Mouse (Mus musculus) intestine, embryonic 16.5 days (tissue): ENCODE measurements around the gene Gm20388. TPM values are rescaled to one million over a fixed set of nuclear protein-coding genes. Genes with fewer than 3 reads are reported as not detected.

Experiments
- ATAC-seq: fragments of 200-750 bp; cut with Nextera tagmentation; 2 replicates; pipeline ENCODE4 v1.8.0; 2017; ENCODE audit warnings: moderate TSS enrichment, moderate library complexity
- H3K27ac ChIP-seq: fragments of 300-500 bp; sonication (generic); 2 replicates; pipeline ENCODE4 v1.5.1; 2014; ENCODE audit warnings: mild to moderate bottlenecking, low read length
- H3K27me3 ChIP-seq: fragments of 300-500 bp; sonication (generic); replicated peaks from 2 replicates; pipeline ENCODE4 v1.6.1; 2014; ENCODE audit warnings: low read length, control low read depth, mixed read lengths; ENCODE audit not compliant: control insufficient read depth, insufficient read depth
- H3K36me3 ChIP-seq: fragments of 300-500 bp; sonication (generic); 2 replicates; pipeline ENCODE4 v1.6.1; 2014; ENCODE audit warnings: low read length, control low read depth; ENCODE audit not compliant: control insufficient read depth, insufficient read depth
- H3K4me1 ChIP-seq: fragments of 300-500 bp; sonication (generic); 2 replicates; pipeline ENCODE4 v1.6.1; 2014; ENCODE audit warnings: low read length, control low read depth, mixed read lengths; ENCODE audit not compliant: control insufficient read depth, insufficient read depth
- H3K4me2 ChIP-seq: fragments of 300-500 bp; sonication (generic); 2 replicates; pipeline ENCODE4 v1.6.1; 2014; ENCODE audit warnings: low read depth, low read length, control low read depth
- H3K4me3 ChIP-seq: fragments of 300-500 bp; sonication (generic); 2 replicates; pipeline ENCODE4 v1.5.1; 2014; ENCODE audit warnings: mild to moderate bottlenecking, low read length
- H3K9ac ChIP-seq: fragments of 300-500 bp; sonication (generic); 2 replicates; pipeline ENCODE4 v1.6.1; 2014; ENCODE audit warnings: low read depth, low read length
- H3K9me3 ChIP-seq: fragments of 300-500 bp; sonication (generic); 2 replicates; pipeline ENCODE4 v1.6.1; 2016; ENCODE audit warnings: low read length, control low read depth; ENCODE audit not compliant: control insufficient read depth
- WGBS: fragments of 180-500 bp; shearing (Covaris S2); extraction: QIAGEN DNeasy Blood & Tissue Kit; methylation state at CpG from one replicate; pipeline ENCODE4 v1.1.7; 2014; 5-methylcytosine and 5-hydroxymethylcytosine counted together
- polyA plus RNA-seq: library from polyadenylated mRNA; unstranded; fragments of >200 nt; fragmentation: Nextera tagmentation; extraction: Ambion mirVana; gene quantifications from 2 replicates; pipeline ENCODE4 v1.2.1, GENCODE M21; 2015

Gm20388 gene
- polyA plus RNA-seq, 1 experiment from 2014 or later: 5.8 TPM

GRCm38 (mm10) chr8:120847735-120848134 is 937.1 kb downstream of the Gm20388 start:
- no peak overlapping the region for H3K27ac ChIP-seq
- H3K27me3 ChIP-seq: no peaks in the 10 kb centered on the region
- WGBS: 6% methylated on average over 13 of the region's 14 CpGs
- no peak overlapping the region for H3K9ac ChIP-seq
- H3K36me3 ChIP-seq: no peaks in the 10 kb centered on the region
- no peak for ATAC-seq
- H3K4me2 ChIP-seq: 0 out of 2 replicates have a peak overlapping the region, but pooled peaks have one; percentile 13
- H3K4me1 ChIP-seq: peaks cover 4% of the 10 kb centered on the region
- no peak overlapping the region for H3K4me3 ChIP-seq
- H3K9me3 ChIP-seq: no peaks in the 10 kb centered on the region

- H3K27ac ChIP-seq: no peak overlapping the region
- H3K36me3 ChIP-seq: no peaks in the 10 kb centered on the region
- H3K4me3 ChIP-seq: no peak overlapping the region
- H3K27me3 ChIP-seq: no peaks in the 10 kb centered on the region
- H3K9me3 ChIP-seq: no peaks in the 10 kb centered on the region
- 52% methylated on average over 4 of the region's 4 CpGs for WGBS
- peaks cover 4% of the 10 kb centered on the region for H3K4me1 ChIP-seq
- no peak overlapping the region for H3K9ac ChIP-seq
- H3K4me2 ChIP-seq: no peak overlapping the region
- no peak for ATAC-seq
Measured at GRCm38 (mm10) chr8:120848434-120848833, 937.8 kb downstream of the Gm20388 start.

- Histone ChIP-seq H3K4me1 (peaks cover 4% of the 10 kb centered on the region), H3K9ac (no peak overlapping the region), H3K4me3 (no peak overlapping the region), H3K27ac (no peak overlapping the region), H3K27me3 (no peaks in the 10 kb centered on the region), H3K4me2 (no peak overlapping the region), H3K9me3 (no peaks in the 10 kb centered on the region), H3K36me3 (no peaks in the 10 kb centered on the region)
- ATAC-seq: no peak
- 71% methylated on average over 12 of the region's 12 CpGs for WGBS
Measured at GRCm38 (mm10) chr8:120851411-120851810, 940.8 kb downstream of the Gm20388 start.

GRCm38 (mm10) chr8:120859881-120860280 is 949.2 kb downstream of the Gm20388 start:
- Histone ChIP-seq H3K4me1 (peaks cover 14% of the 10 kb centered on the region; the same call in 1 of the 2 replicates), H3K36me3 (no peaks in the 10 kb centered on the region), H3K9ac (peak overlapping the region; percentile 35; the same call in 1 of the 2 replicates), H3K9me3 (no peaks in the 10 kb centered on the region; the same call in 1 of the 2 replicates), H3K4me2 (0 out of 2 replicates have a peak overlapping the region, but pooled peaks have one; percentile 17), H3K27ac (peak overlapping the region; percentile 94), H3K4me3 (no peak overlapping the region), H3K27me3 (no peaks in the 10 kb centered on the region)
- no peak for ATAC-seq
- WGBS: 60% methylated on average over 14 of the region's 14 CpGs

- peak overlapping the region; percentile 45; the same call in 1 of the 2 replicates for H3K9ac ChIP-seq
- 0 out of 2 replicates have a peak overlapping the region, but pooled peaks have one; percentile 17 for H3K4me2 ChIP-seq
- no peaks in the 10 kb centered on the region; the same call in 1 of the 2 replicates for H3K9me3 ChIP-seq
- peak overlapping the region; percentile 94 for H3K27ac ChIP-seq
- H3K4me1 ChIP-seq: peaks cover 14% of the 10 kb centered on the region; the same call in 1 of the 2 replicates
- no peaks in the 10 kb centered on the region for H3K36me3 ChIP-seq
- WGBS: 42% methylated on average over 24 of the region's 24 CpGs
- no peak overlapping the region for H3K4me3 ChIP-seq
- ATAC-seq: peak; percentile 87
- no peaks in the 10 kb centered on the region for H3K27me3 ChIP-seq
Measured at GRCm38 (mm10) chr8:120860423-120861126, 949.9 kb downstream of the Gm20388 start.

GRCm38 (mm10) chr8:120863683-120864082 is 953.0 kb downstream of the Gm20388 start:
- WGBS: 88% methylated on average over 4 of the region's 4 CpGs
- ATAC-seq: no peak

GRCm38 (mm10) chr8:120867386-120867785 is 956.7 kb downstream of the Gm20388 start:
- H3K9me3 ChIP-seq: no peaks in the 10 kb centered on the region; the same call in 1 of the 2 replicates
- no peaks in the 10 kb centered on the region for H3K4me1 ChIP-seq
- H3K36me3 ChIP-seq: no peaks in the 10 kb centered on the region
- no peak overlapping the region for H3K4me2 ChIP-seq
- H3K9ac ChIP-seq: no peak overlapping the region
- no peak; the same call in 1 of the 2 replicates for ATAC-seq
- 46% methylated on average over 6 of the region's 6 CpGs for WGBS
- no peak overlapping the region for H3K4me3 ChIP-seq
- H3K27me3 ChIP-seq: no peaks in the 10 kb centered on the region
- no peak overlapping the region for H3K27ac ChIP-seq

More at GRCm38 (mm10) chr8:120863683-120864082, 953.0 kb downstream of the Gm20388 start:
- H3K4me1 ChIP-seq: peaks cover 14% of the 10 kb centered on the region; the same call in 1 of the 2 replicates
- H3K9ac ChIP-seq: no peak overlapping the region
- H3K4me2 ChIP-seq: no peak overlapping the region
- H3K9me3 ChIP-seq: no peaks in the 10 kb centered on the region; the same call in 1 of the 2 replicates
- H3K27me3 ChIP-seq: no peaks in the 10 kb centered on the region
- no peaks in the 10 kb centered on the region for H3K36me3 ChIP-seq
- H3K4me3 ChIP-seq: no peak overlapping the region
- no peak overlapping the region for H3K27ac ChIP-seq

GRCm38 (mm10) chr8:120872661-120873060 is 962.0 kb downstream of the Gm20388 start:
- no peaks in the 10 kb centered on the region for H3K36me3 ChIP-seq
- H3K4me3 ChIP-seq: no peak overlapping the region
- no peaks in the 10 kb centered on the region for H3K9me3 ChIP-seq
- peaks cover 2% of the 10 kb centered on the region; the same call in 1 of the 2 replicates for H3K27me3 ChIP-seq
- no peaks in the 10 kb centered on the region; the same call in 1 of the 2 replicates for H3K4me1 ChIP-seq
- no peak overlapping the region for H3K27ac ChIP-seq
- H3K4me2 ChIP-seq: no peak overlapping the region
- WGBS: 81% methylated on average over 6 of the region's 6 CpGs
- H3K9ac ChIP-seq: no peak overlapping the region
- no peak for ATAC-seq

GRCm38 (mm10) chr8:120876010-120876918 is 965.6 kb downstream of the Gm20388 start:
- no peaks in the 10 kb centered on the region for H3K36me3 ChIP-seq
- no peak overlapping the region for H3K4me2 ChIP-seq
- peaks cover 2% of the 10 kb centered on the region; the same call in 1 of the 2 replicates for H3K27me3 ChIP-seq
- no peak for ATAC-seq
- no peaks in the 10 kb centered on the region for H3K9me3 ChIP-seq
- H3K9ac ChIP-seq: no peak overlapping the region
- 51% methylated on average over 24 of the region's 24 CpGs for WGBS
- no peak overlapping the region for H3K4me3 ChIP-seq
- H3K4me1 ChIP-seq: no peaks in the 10 kb centered on the region; the same call in 1 of the 2 replicates
- H3K27ac ChIP-seq: no peak overlapping the region
